Mouse (Mus musculus): ENCODE data around the gene Mybpc2.

The Mybpc2 gene

DNA sequence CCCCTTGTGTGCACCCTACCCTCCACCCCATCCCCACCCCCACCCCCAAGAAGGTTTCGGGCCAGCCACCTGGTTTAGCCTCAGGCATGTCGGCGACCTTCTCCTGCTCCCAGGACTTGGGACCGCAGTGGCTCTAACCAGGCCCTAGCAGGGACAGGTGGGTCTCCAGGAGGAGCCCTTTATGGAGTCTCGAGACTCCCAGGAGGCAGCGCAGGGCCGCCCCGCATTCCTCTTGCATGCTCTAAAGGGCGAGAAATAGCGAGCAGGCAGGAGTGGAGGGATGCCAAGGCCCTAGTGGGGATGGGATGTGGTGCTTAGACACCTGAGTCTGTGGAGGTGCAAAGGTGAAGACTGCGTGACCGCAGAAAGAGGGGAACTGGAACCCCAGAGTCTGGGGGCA, at the start of gene Mybpc2:
Gene Mybpc2, minus strand, starts transcription at position 155 of the 400 bp plus-strand sequence.
- DNase-seq (ENCODE audit: low read depth, low spot score): no peak

DNA sequence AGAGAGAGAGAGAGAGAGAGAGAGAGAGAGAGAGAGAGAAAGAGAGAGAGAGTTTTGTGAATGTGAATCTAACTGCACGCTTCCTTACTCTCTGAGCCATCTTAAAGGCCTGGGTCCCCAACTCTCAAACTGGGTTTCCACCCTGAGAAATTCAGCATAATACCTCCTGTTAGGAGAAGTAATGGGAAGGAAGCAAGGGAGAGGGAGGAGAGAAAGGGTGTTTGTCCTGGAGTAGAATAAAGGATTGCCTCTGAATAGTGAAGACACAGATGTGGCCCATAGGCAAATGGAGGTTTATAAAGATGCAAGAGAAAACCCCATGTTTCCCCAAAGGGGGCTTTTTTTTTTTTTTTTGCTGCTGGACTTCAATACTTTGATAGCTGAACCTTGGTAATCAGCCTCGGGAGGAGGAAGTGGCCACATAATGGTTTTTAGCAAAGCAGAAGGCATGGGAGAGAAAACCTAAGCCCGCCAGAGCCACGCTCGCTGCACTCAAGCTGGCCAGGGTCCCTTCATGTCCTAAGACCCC, 48.6 kb upstream of the Mybpc2 start:
- no peak for DNase-seq (ENCODE audit: low read depth, low spot score)

- DNase-seq (ENCODE audit: low read depth, low spot score): no peak
Observed at GRCm38 (mm10) chr7:44572213-44572701, 47.8 kb upstream of the Mybpc2 start, which contains the start of gene Napsa. TSS of gene Napsa (plus strand) at chr7:44572380.

GRCm38 (mm10) chr7:44571811-44572210, 47.4 kb upstream of the Mybpc2 start:
- DNase-seq (ENCODE audit: low read depth, low spot score): no peak

DNA sequence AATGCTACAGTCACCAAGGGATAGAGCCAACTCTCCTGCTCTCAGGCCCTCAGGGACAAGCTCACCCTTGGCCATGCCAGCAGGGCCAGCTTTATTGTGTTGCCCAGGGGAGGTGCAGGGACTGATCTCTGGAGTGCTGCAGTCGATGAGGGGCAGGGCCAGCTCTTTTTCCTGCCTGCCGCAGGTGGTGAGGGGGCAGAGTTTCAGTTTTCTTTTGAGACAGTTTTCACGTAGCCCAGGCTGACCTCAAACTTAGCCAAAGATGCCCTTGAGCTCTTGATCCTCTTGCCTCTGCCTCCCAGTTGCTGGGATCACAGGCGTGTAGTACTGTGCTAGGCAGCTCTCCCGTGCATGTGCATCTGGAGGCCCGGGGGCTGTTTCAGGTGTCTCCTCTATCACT, 46.5 kb upstream of the Mybpc2 start:
- DNase-seq (ENCODE audit: low read depth, low spot score): no peak

DNA sequence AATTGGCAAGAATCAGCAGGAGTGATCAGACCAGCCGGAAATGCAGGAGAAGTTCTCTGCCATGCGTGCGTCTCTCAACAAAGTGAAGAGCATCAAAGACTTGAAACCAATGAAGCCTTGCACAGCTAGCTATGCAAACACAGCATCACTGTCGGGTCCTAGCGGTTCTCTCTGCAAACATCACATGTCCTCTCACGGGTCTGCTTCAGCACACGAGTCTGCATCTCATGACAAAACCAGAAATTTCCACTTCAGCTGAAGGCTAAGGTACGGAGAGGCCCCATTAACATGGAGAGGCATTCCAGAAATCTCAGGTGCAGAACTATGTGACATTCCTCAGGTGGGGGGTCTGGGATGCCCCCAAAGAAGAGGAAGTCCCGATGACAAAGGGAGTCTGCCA, 44.3 kb upstream of the Mybpc2 start:
- DNase-seq (ENCODE audit: low read depth, low spot score): no peak

- DNase-seq (ENCODE audit: low read depth, low spot score): no peak
Observed at GRCm38 (mm10) chr7:44565414-44565813, 41.0 kb upstream of the Mybpc2 start.

- no peak for DNase-seq (ENCODE audit: low read depth, low spot score)
Observed at GRCm38 (mm10) chr7:44564486-44564885, 40.0 kb upstream of the Mybpc2 start.

DNA sequence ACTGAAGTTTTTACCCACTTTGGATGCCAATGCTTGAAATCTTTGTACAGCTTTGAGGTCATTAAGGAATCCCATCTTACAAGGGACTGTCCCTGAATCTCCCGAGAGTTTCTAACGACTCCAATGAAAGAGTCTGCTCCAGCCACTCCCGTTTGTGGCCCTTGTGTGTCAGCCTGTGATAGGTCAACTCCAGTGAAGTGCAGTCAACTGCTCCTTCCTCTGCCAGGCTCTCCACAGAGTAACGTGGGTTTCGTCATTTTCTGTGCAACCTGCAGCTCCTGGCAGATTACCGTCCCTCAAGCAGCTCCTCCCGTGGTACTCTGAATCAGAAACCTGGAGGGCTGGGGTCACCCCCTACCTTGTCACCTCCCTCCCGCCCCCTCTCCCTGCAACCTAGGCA, 38.8 kb upstream of the Mybpc2 start:
- no peak for DNase-seq (ENCODE audit: low read depth, low spot score)

DNA sequence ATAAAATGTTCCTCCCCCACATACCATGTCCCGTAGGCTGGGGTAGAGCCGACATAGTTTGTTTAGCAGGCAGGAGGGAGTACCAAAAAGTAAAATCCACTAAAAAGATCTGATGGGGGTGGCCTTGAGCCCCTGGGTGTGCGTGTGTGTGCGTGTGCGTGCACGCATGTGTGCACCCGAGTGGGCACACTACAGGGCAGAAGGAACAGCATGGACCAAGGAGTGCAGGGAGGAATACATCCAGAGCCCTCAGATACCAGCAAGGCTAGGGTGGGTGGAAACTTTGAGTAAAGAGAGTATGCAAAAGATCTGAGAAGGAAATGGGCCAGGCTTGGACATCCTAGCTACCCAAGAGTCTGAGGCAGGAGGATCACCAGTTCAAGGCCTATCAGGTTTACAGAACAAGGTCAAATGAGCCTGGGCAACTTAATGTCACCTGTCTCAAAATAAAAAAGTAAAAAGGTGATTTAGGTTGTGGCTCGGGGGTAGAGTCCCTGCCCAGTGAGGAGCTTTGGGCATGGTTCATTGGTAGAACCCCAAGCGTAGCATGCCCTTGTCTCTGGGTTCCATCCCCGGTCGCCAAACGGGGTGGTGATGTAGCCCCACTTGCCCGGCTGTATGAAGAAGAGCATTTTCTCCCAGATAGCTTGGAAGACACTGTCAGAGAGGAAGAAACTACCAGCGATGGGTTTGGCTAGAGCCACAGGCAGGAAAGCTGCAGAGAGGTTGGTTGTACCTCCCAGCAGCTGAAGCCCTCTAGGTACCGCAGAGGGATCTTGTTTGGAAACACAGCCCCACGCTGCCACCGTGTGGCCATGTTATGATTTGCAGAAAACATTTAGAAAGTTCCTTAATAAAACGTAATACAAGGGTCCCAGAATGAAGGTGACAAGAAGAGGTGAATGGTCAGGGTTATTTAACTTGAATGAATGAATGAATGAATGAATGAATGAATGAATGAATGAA, 36.3 kb upstream of the Mybpc2 start:
- DNase-seq (ENCODE audit: low read depth, low spot score): peak; percentile 73

- DNase-seq (ENCODE audit: low read depth, low spot score): no peak
Observed at GRCm38 (mm10) chr7:44557629-44558028, 33.2 kb upstream of the Mybpc2 start.

GRCm38 (mm10) chr7:44553826-44554225, 29.4 kb upstream of the Mybpc2 start, which contains the start of gene Nr1h2:
TSS of gene Nr1h2 (minus strand) at chr7:44553951.
- peak; percentile 86 for DNase-seq (ENCODE audit: low read depth, low spot score)

GRCm38 (mm10) chr7:44553196-44553764, 28.8 kb upstream of the Mybpc2 start:
- peak; percentile 92 for DNase-seq (ENCODE audit: low read depth, low spot score)

- DNase-seq (ENCODE audit: low read depth, low spot score): no peak
Observed at GRCm38 (mm10) chr7:44552141-44552908, 27.9 kb upstream of the Mybpc2 start.

GRCm38 (mm10) chr7:44551731-44552130, 27.3 kb upstream of the Mybpc2 start:
- no peak for DNase-seq (ENCODE audit: low read depth, low spot score)

DNA sequence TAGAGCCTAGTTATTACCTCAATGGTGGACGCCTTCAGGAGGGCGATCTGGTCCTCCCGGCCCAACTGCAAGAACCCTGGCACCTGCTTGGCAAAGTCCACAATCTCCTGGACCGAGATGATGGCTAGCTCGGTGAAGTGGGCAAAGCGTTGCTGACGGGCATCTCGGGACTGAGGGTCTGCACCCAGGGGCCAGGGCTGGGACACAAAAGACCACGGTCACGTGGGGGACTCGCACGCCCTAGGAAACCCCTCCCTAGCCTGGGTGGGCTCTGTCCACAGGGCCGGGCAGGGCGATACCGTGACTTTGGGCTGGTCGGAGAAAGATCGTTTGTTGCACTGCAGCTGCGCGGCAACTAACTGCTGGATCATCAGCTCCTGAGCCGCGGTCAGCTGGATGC, 26.8 kb upstream of the Mybpc2 start:
- DNase-seq (ENCODE audit: low read depth, low spot score): no peak

DNA sequence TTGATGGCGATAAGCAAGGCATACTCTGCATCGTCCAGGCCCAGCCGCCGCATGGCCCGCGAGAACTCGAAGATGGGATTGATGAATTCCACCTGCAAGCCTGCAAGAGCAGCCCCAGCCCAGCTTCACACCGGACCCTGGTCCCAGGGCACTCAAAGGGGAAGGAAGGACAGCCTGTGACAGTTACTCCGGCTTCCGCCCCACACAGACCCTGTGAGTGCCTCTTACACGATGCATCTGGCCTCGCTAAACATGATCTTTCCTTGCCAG, 25.9 kb upstream of the Mybpc2 start:
- no peak for DNase-seq (ENCODE audit: low read depth, low spot score)

- no peak for DNase-seq (ENCODE audit: low read depth, low spot score)
Observed at GRCm38 (mm10) chr7:44549621-44550408, 25.4 kb upstream of the Mybpc2 start.

DNA sequence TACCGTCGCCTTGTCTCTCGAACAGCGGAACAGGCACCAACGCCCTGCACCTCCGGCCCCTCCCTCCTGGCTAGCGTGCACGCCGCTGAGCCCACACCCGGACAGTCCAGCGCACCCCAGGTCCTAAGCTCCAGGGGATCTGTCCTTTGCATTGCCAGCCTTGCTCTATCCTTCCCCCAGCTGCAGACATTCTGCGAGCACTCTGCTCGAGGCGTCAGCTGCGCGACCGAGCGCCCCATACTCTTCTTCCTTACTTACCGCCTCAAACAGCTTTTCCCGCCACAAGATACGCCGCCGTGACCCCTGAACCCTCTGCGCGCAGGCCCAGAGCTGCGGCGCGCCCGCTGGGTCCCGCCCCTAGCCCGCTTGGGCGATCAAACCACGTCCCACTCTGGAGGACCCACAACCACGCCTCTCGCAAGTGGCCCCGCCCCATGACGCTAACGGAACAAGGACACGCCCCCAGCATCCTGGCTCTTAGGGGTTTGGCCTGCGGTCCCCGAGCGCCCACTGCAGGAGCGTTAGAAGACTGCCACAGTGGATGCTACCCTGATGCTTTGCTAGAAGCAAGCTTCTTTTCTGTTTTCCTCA, 24.1 kb upstream of the Mybpc2 start, which contains the start of gene Pold1:
Gene Pold1, minus strand, starts transcription at position 353 of the 591 bp plus-strand sequence.
- DNase-seq (ENCODE audit: low read depth, low spot score): peak; percentile 99

DNA sequence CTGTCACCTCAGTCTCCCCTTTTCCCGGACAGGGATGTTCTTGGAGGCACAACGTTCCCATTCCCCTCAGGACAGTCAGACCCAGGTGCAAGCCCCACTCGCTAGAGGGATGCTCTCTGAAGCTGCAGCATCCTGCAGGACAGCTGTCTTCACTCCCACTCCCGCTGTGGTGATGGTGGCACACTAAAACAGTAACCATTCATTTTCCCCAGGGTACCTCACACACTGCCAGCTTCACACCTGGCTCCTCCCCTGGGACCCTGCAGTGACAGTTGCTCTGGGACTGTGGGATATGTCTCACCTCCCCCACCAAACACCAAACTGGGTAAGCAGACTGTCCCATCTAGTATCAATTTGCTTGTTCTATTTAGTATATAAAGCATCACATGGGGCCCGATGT, 23.3 kb upstream of the Mybpc2 start:
- DNase-seq (ENCODE audit: low read depth, low spot score): no peak

DNA sequence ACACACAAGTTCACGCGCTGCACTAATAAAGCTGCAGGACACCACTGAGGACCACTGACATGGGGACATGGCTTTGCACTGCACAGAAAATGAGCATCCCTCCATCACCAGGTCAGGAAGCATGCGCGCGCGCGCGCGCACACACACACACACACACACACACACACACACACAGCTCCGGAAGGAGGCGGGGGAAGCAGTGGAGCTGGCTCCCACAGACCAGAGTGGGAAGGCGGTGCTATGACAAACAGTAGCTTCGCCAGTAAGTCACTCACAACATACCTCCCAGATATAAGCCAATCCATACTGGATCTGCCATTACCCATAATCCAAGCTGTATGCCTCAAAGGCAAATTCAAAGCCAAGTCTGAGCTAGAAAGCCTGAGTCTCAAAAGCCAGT, 22.6 kb upstream of the Mybpc2 start:
- DNase-seq (ENCODE audit: low read depth, low spot score): no peak
